Mouse (Mus musculus) limb, embryonic 13.5 days (tissue): ENCODE measurements around the gene Gls2. TPM values are rescaled to one million over a fixed set of nuclear protein-coding genes. Genes with fewer than 3 reads are reported as not detected.
A peak's percentile ranks its signal among the peaks of the same experiment; 100 is the strongest.
"Not testable (repeated sequence)": the region's sequence is repeated elsewhere in the genome, so short reads cannot be mapped to it uniquely, and the experiment has no call there.

ENCODE experiments used
- ATAC-seq: fragments of 200-750 bp; cut with Nextera tagmentation; 2 replicates; pipeline ENCODE4 v1.8.0; 2017; ENCODE audit warnings: low read depth, moderate number of reproducible peaks, moderate TSS enrichment; ENCODE audit not compliant: low FRiP score
- H3K27ac ChIP-seq: fragments of 300-500 bp; sonication (generic); 2 replicates; pipeline ENCODE4 v1.5.1; 2015; ENCODE audit warnings: inconsistent platforms, mild to moderate bottlenecking, moderate library complexity
- H3K27me3 ChIP-seq: fragments of 300-500 bp; sonication (generic); 2 replicates; pipeline ENCODE4 v1.6.1; 2015; ENCODE audit warnings: mild to moderate bottlenecking, inconsistent platforms
- H3K36me3 ChIP-seq: fragments of 300-500 bp; sonication (generic); 2 replicates; pipeline ENCODE4 v1.6.1; 2015; ENCODE audit warnings: inconsistent platforms, mild to moderate bottlenecking, moderate library complexity
- H3K4me1 ChIP-seq: fragments of 300-500 bp; sonication (generic); 2 replicates; pipeline ENCODE4 v1.6.1; 2015; ENCODE audit warnings: inconsistent platforms
- H3K4me2 ChIP-seq: fragments of 300-500 bp; sonication (generic); replicated peaks from 2 replicates; pipeline ENCODE4 v1.6.1; 2015; ENCODE audit warnings: inconsistent platforms, mild to moderate bottlenecking, moderate library complexity
- H3K4me3 ChIP-seq: fragments of 300-500 bp; sonication (generic); 2 replicates; pipeline ENCODE4 v1.5.1; 2015; ENCODE audit warnings: moderate library complexity, mild to moderate bottlenecking, inconsistent platforms
- H3K9ac ChIP-seq: fragments of 300-500 bp; sonication (generic); 2 replicates; pipeline ENCODE4 v1.6.1; 2015; ENCODE audit warnings: mild to moderate bottlenecking, inconsistent platforms
- H3K9me3 ChIP-seq: fragments of 300-500 bp; sonication (generic); 2 replicates; pipeline ENCODE4 v1.6.1; 2016; ENCODE audit warnings: inconsistent platforms
- WGBS: fragments of 180-500 bp; shearing (Covaris S2); methylation state at CpG from one replicate; pipeline ENCODE4 v1.1.7; 2015; 5-methylcytosine and 5-hydroxymethylcytosine counted together
- polyA plus RNA-seq: library from polyadenylated mRNA; unstranded; fragments of >200 nt; fragmentation: Nextera tagmentation; extraction: Ambion mirVana; gene quantifications from 2 replicates; pipeline ENCODE4 v1.2.1, GENCODE M21; 2015

Gene Gls2
- polyA plus RNA-seq, 1 experiment from 2014 or later, result 1.8 TPM

DNA sequence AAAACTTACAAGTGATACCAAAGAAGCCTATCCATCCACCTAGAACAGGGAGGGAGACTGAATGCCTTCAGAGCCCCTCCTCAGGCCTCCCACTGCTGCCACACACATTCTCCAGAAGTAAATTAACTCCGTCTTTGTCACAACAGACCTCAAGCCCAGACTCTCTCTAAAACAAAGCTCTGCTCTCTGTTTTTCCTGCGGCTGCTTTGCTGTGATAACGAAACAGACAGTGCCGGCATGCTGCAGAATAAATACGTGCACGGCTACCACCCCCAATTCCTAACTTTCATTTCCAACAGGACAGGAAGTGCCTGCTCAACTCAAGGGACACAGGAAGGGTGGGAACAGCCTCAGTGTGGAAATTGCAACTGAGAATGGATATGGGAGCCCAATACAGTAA is 14.3 kb upstream of the Gls2 start, which contains the start of gene Rbms2:
TSS of gene Rbms2 (minus strand) at position 309 of the 400 bp plus-strand sequence.
- peak within 1 kb of the TSS; percentile 39 for H3K9ac ChIP-seq
- no peaks in the 10 kb centered on the region for H3K27me3 ChIP-seq
- peak within 1 kb of the TSS; percentile 55 for H3K4me2 ChIP-seq
- no peaks in the 10 kb centered on the region for H3K36me3 ChIP-seq
- H3K4me1 ChIP-seq, result peaks cover 20% of the 10 kb centered on the region
- peak within 1 kb of the TSS; percentile 29 for H3K4me3 ChIP-seq
- no peaks in the 10 kb centered on the region for H3K9me3 ChIP-seq
- peak within 1 kb of the TSS; percentile 58; the same call in 1 of the 2 replicates for H3K27ac ChIP-seq
- WGBS, result 2% methylated on average over 6 of the region's 6 CpGs
- ATAC-seq, result no peak

DNA sequence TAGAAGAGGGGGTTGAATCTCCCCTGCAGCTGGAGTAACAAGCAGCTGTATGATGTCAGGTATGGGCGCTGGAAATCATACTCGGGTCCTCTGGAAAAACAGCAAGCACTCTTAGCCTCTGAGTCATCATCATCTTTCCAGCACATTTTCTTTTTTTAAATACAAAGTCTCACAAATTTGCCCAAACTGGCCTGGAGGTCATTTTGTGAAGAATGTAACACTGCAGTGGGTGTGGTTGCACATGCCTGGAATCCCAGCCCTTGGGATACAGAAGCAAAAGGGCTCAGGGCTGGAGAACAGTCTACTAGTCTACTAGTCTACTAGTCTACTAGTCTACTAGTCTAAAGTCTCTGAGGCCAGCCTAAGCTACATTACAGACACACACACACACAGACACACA is 10.0 kb upstream of the Gls2 start:
- Histone ChIP-seq H3K4me3 (no peak overlapping the region), H3K9me3 (no peaks in the 10 kb centered on the region), H3K9ac (no peak overlapping the region), H3K36me3 (no peaks in the 10 kb centered on the region), H3K4me2 (no peak overlapping the region), H3K27ac (no peak overlapping the region), H3K27me3 (no peaks in the 10 kb centered on the region), H3K4me1 (peaks cover 12% of the 10 kb centered on the region)
- 84% methylated on average over 2 of the region's 2 CpGs for WGBS
- ATAC-seq, result no peak

DNA sequence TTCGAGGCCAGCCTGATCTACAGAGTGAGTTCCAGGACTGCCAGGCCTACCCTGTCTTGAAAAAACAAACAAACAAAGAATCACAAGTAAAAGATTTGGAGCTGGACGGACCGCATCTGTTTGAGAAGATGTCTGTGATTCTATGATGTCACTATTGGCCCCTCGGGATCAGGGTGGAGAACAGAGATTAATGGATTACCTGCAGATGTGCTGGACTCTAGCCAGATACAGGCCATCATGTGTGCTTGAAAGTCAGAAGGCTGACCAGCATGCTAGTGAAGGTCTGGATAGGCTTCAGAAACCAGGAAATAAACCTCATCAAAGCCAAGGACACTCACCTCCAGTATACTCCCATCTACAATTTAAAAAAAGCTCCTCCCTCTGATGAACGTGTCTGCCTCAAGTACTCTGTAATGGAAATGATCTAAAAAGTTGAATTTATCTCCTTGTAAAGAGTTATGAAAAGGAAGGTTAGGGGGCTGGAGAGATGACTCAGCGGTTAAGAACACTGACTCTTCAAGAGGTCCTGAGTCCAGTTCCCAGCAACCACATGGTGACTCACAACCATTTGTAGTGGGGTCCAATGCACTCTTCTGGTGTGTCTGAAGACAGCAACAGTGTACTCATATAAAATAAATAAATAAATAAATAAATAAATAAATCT is 8.8 kb upstream of the Gls2 start:
- Histone ChIP-seq H3K4me2 (no peak overlapping the region), H3K9ac (no peak overlapping the region), H3K27me3 (no peaks in the 10 kb centered on the region), H3K4me1 (peaks cover under 1% of the 10 kb centered on the region; the same call in 1 of the 2 replicates), H3K36me3 (no peaks in the 10 kb centered on the region), H3K4me3 (no peak overlapping the region), H3K27ac (no peak overlapping the region), H3K9me3 (no peaks in the 10 kb centered on the region)
- no peak for ATAC-seq
- WGBS, result 67% methylated on average over 6 of the region's 6 CpGs

DNA sequence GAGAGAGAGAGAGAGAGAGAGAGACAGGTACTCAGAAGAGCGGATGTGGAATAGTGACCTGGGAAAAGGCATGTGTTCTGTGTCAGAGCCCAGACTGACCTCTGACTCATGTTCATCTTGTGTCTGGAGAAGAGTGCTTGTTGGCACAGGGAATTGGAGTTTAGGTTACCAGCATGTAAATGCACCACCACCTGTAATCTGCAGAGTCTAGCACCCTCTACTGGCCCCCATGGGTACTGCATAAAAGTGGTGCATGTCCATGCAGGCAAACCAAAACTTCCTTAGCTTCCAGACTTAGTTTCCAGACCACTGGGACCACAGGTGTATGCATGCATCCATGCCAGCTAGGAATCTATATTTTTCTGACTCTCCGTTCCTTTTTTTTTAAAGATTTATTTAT is 8.3 kb upstream of the Gls2 start:
- no peak overlapping the region for H3K4me2 ChIP-seq
- no peak for ATAC-seq
- no peaks in the 10 kb centered on the region for H3K36me3 ChIP-seq
- no peaks in the 10 kb centered on the region for H3K4me1 ChIP-seq
- no peak overlapping the region for H3K9ac ChIP-seq
- H3K9me3 ChIP-seq, result no peaks in the 10 kb centered on the region
- H3K27me3 ChIP-seq, result no peaks in the 10 kb centered on the region
- 54% methylated on average over 2 of the region's 2 CpGs for whole genome bisulfite sequencing
- no peak overlapping the region for H3K4me3 ChIP-seq
- no peak overlapping the region for H3K27ac ChIP-seq

DNA sequence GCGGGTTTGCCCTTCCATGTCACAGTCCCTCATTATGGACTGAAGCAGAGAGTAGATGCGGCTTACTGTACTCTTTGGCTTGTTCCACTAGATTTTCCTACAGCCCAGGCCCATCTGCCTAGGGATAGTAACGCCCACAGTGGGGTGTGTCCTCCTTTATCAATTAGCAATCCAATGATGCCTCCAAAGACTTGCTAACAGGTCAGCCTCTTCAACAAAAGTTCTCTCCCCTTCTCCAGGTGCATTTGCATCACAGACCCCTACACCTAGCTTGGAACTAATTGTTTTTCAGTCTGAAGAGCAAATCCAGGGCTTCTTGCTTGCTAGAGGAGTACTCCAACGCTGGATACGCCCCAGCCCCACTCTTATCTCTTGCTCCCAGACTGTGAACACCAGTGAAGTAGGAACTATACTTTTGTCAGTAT is 7.1 kb upstream of the Gls2 start:
- 66% methylated on average over 5 of the region's 5 CpGs for WGBS
- no peaks in the 10 kb centered on the region for H3K27me3 ChIP-seq
- no peak overlapping the region for H3K4me2 ChIP-seq
- H3K4me3 ChIP-seq, result no peak overlapping the region
- H3K9ac ChIP-seq, result no peak overlapping the region
- H3K27ac ChIP-seq, result no peak overlapping the region
- no peaks in the 10 kb centered on the region for H3K4me1 ChIP-seq
- no peaks in the 10 kb centered on the region for H3K36me3 ChIP-seq
- no peaks in the 10 kb centered on the region for H3K9me3 ChIP-seq
- ATAC-seq, result no peak

DNA sequence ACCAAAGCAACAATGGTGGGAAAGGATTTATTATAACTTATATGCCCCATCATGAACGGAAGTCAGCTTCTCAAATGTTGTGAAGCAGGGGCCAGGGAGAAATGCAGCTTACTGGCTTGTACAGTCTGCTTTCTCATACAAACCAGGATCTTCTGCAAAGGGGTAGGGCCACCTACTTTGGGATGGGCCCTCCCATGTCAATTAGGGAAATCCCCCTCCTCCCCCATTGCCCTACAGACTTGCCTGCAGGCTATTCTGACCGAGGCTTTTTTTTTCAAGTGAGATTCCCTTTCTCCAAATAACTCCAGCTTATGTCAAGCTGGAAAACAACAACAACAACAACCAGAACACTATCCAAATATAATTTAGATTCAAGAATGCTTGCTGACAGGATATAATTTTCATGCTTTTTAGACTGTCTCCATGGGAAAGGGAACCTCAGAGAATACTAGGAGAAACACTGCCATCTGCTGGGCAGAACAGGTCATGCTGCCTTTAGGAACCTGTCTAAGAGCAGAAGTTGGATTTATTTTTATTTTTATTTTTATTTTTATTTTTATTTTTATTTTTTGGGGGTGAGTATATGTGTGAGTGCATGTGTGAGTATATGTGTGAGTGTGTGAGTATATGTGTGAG is 5.9 kb upstream of the Gls2 start:
- Histone ChIP-seq H3K27ac (no peak overlapping the region), H3K4me2 (no peak overlapping the region), H3K4me3 (no peak overlapping the region), H3K27me3 (0 out of 2 replicates have a peak, but pooled peaks cover 2% of the 10 kb centered on the region), H3K4me1 (no peaks in the 10 kb centered on the region), H3K36me3 (no peaks in the 10 kb centered on the region), H3K9ac (no peak overlapping the region), H3K9me3 (no peaks in the 10 kb centered on the region)
- WGBS, result 44% methylated on average over 2 of the region's 2 CpGs
- no peak for ATAC-seq

DNA sequence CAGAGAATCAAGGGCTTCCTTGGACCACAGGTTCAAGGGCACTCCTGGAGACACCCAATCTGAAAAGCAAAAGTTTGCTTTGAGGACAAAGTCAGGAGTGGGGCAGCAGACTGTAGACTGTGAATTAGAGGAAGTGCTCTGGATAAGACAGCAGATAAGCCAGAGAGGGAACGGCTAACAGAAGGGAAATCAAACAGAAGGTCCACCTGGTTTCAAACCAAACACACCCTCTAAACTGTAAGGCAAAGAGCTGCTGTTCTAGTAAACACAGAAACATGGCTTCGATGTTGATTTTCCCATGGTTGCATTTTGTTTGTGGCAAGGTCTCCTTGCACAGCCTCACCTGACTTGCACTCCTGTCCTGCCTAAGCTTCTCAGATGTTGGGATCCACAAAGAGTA is 2.8 kb upstream of the Gls2 start:
- no peaks in the 10 kb centered on the region for H3K36me3 ChIP-seq
- ATAC-seq, result no peak
- WGBS, result 71% methylated on average over 2 of the region's 2 CpGs

DNA sequence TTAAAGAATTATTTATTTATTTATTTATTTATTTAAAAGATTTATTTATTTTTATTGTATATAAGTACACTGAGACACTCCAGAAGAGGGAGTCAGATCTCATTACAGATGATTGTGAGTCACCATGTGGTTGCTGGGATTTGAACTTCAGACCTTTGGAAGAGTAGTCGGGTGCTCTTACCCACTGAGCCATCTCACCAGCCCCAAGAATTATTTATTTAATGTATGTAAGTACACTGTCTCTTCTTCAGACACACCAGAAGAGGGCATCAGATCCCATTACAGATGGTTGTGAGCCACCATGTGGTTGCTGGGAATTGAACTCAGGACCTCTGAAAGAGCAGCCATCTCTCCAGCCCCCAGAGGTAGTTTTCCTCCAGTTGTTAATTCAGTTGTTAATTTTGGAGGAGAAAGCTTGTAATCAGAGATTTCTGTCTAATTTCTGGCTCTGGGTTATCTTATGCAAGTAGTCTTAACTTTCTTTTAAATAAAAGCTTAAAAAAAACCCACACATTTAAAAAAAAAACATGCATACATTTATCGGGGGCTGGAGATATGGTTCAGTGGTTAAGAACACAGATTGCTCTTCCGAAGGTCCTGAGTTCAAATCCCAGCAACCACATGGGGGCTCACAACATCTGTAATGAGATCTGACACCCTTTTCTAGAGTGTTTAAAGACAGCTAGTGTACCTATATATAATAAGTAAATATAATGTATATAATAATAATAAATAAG is 2.1 kb upstream of the Gls2 start:
- not testable (repeated sequence) for H3K4me2 ChIP-seq

More for the DNA sequence above, 2.8 kb upstream of the Gls2 start:
- peaks cover 22% of the 10 kb centered on the region for H3K27me3 ChIP-seq
- H3K9me3 ChIP-seq, result no peaks in the 10 kb centered on the region
- H3K4me2 ChIP-seq, result no peak overlapping the region
- H3K9ac ChIP-seq, result 0 out of 2 replicates have a peak overlapping the region, but pooled peaks have one; percentile 4
- H3K4me1 ChIP-seq, result peaks cover 7% of the 10 kb centered on the region
- H3K4me3 ChIP-seq, result no peak overlapping the region
- no peak overlapping the region for H3K27ac ChIP-seq

DNA sequence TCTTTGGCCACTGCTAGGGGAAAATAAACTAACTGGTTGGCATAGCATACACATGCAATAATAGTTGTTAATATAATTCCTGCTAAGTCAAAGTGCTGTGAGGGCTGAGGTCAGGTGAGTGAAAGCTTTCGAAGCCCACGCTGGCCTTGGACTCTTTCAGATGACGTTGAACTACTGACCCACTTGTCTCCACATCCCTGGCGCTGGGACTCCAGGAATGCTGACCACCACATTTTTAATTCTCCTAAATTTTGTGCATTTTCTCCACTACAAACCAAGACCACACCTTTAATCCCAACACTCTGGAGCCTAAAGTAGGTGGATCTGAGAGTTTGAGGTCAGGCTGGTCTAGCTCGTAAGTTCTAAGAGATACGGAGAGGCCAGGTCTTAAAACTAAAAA is 1.1 kb upstream of the Gls2 start:
- H3K9me3 ChIP-seq, result no peaks in the 10 kb centered on the region
- no peak overlapping the region for H3K27ac ChIP-seq
- no peak overlapping the region for H3K4me2 ChIP-seq
- ATAC-seq, result no peak
- H3K4me3 ChIP-seq, result no peak overlapping the region
- peaks cover 29% of the 10 kb centered on the region for H3K27me3 ChIP-seq
- peaks cover 7% of the 10 kb centered on the region for H3K4me1 ChIP-seq
- WGBS, result 91% methylated on average over 6 of the region's 6 CpGs
- no peak overlapping the region for H3K9ac ChIP-seq
- H3K36me3 ChIP-seq, result no peaks in the 10 kb centered on the region

More for the DNA sequence above, 2.1 kb upstream of the Gls2 start:
- H3K4me3 ChIP-seq, H3K4me1 ChIP-seq, H3K9ac ChIP-seq, H3K27ac ChIP-seq, ATAC-seq, H3K36me3 ChIP-seq, H3K9me3 ChIP-seq: not testable (repeated sequence)
- 94% methylated on average over 3 of the region's 3 CpGs for WGBS
- H3K27me3 ChIP-seq, result peaks cover 29% of the 10 kb centered on the region

DNA sequence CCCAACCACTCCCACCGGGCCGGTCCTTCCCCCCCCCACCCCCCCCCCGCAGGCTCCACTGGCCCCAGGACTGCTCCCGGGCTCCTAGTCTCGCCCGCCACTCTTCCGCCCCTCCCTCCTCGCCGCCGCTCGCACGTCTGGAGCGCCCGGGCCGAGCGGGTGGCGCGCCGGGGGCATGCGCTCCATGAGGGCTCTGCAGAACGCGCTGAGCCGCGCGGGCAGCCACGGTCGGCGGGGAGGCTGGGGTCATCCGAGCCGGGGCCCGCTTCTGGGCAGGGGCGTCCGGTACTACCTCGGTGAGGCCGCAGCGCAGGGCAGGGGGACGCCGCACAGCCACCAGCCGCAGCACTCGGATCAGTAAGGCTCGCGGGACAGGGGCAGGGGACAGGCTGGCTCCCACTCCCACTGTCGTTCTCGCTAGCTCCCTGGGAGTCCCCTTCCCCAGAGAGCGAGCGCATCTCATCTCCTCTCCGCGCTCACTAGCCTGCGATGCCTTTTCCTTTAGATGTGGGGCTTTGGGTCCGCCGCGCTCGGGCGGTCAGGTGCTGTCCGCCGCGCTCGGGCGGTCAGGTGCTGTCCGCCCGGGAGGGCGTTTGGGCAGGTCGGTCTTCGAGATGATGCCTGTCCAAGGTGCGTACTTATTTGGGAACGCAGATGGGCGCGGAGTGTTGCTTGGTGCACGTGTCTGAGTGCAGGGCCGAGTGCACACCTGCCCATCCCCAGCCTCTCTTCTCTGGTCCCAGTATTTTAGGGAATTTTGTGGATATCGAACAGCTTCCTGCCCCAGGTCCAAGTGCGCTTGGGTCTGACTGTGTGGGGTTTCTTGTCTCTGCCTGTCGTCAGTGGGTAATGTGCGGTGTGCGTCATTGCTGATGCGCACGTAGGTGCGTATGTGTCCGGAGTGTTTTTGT is 549 bp downstream of the Gls2 start:
- H3K9ac ChIP-seq, result peak overlapping the region; percentile 72
- peak overlapping the region; percentile 98 for H3K4me2 ChIP-seq
- ATAC-seq, result peak; percentile 88
- no peaks in the 10 kb centered on the region for H3K36me3 ChIP-seq
- H3K27ac ChIP-seq, result no peak overlapping the region
- H3K4me3 ChIP-seq, result peak overlapping the region; percentile 73
- peaks cover 29% of the 10 kb centered on the region for H3K27me3 ChIP-seq
- H3K9me3 ChIP-seq, result no peaks in the 10 kb centered on the region
- WGBS, result under 1% methylated on average over 63 of the region's 79 CpGs
- peaks cover 7% of the 10 kb centered on the region for H3K4me1 ChIP-seq

DNA sequence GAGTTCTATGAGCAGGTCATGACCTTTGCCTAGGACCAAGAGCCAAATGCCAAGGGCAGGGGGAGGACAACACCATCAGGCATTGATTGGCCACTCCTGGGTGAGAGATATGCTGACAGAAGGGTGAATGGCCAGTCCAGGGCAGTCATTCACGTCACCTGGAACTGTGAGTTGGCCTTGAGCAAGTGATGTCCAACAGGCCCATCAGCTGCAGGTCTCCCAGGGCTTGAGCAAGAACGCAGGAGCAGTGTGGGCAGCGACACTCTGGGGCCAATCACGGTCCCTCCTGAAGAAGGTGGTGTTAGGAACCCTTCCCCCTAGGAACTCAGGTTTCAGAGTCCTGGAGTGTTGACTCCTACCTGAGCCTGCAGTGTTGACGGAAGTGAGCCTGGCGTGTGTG is 7.6 kb downstream of the Gls2 start:
- WGBS, result 61% methylated on average over 6 of the region's 6 CpGs
- H3K9me3 ChIP-seq, result no peaks in the 10 kb centered on the region
- ATAC-seq, result no peak

More for the DNA sequence above, 7.6 kb downstream of the Gls2 start:
- Histone ChIP-seq H3K4me1 (no peaks in the 10 kb centered on the region), H3K36me3 (peaks cover 4% of the 10 kb centered on the region; the same call in 1 of the 2 replicates), H3K27me3 (peaks cover 3% of the 10 kb centered on the region; the same call in 1 of the 2 replicates), H3K4me2 (no peak overlapping the region), H3K4me3 (no peak overlapping the region), H3K27ac (no peak overlapping the region), H3K9ac (no peak overlapping the region)
